Mouse (Mus musculus) spleen, postnatal 4 days (tissue): ENCODE results near the gene Lrrc66.
"Not testable (repeated sequence)": the region's sequence is repeated elsewhere in the genome, so short reads cannot be mapped to it uniquely, and the experiment has no call there.

Experiments
- DNase-seq, 2 experiments: peaks; one replicate each; pipeline ENCODE4 v3.0.0; 2022; ENCODE audit warnings: low spot score in 2 of 2

Lrrc66 gene

GRCm38 (mm10) chr5:73613296-73613695 is 19.0 kb downstream of the Lrrc66 start:
- no peak for DNase-seq

GRCm38 (mm10) chr5:73611071-73611470 is 21.3 kb downstream of the Lrrc66 start:
- DNase-seq: no peak

- no peak for DNase-seq
Observed at GRCm38 (mm10) chr5:73604964-73605363, 27.4 kb downstream of the Lrrc66 start.

- no peak for DNase-seq
Observed at GRCm38 (mm10) chr5:73604542-73604941, 27.8 kb downstream of the Lrrc66 start.

- DNase-seq: no peak
Observed at GRCm38 (mm10) chr5:73602865-73603264, 29.5 kb downstream of the Lrrc66 start.

- no peak for DNase-seq
Observed at GRCm38 (mm10) chr5:73601361-73601763, 31.0 kb downstream of the Lrrc66 start.

- DNase-seq: no peak
Observed at GRCm38 (mm10) chr5:73599991-73600390, 32.3 kb downstream of the Lrrc66 start.

- no peak for DNase-seq
Observed at GRCm38 (mm10) chr5:73598943-73599695, 33.2 kb downstream of the Lrrc66 start.

GRCm38 (mm10) chr5:73587119-73587518 is 45.2 kb downstream of the Lrrc66 start:
- DNase-seq: no peak

GRCm38 (mm10) chr5:73586597-73586996 is 45.7 kb downstream of the Lrrc66 start:
- DNase-seq: no peak

- no peak for DNase-seq
Observed at GRCm38 (mm10) chr5:73585212-73586115, 46.9 kb downstream of the Lrrc66 start.

- not testable (repeated sequence) for DNase-seq
Observed at GRCm38 (mm10) chr5:73584011-73584410, 48.3 kb downstream of the Lrrc66 start.

- no peak for DNase-seq
Observed at GRCm38 (mm10) chr5:73578131-73578530, 54.2 kb downstream of the Lrrc66 start.

GRCm38 (mm10) chr5:73576708-73577107 is 55.6 kb downstream of the Lrrc66 start:
- no peak for DNase-seq

GRCm38 (mm10) chr5:73574616-73575015 is 57.7 kb downstream of the Lrrc66 start:
- DNase-seq: no peak

GRCm38 (mm10) chr5:73573789-73574188 is 58.5 kb downstream of the Lrrc66 start:
- DNase-seq: no peak

- no peak for DNase-seq
Observed at GRCm38 (mm10) chr5:73572846-73573245, 59.5 kb downstream of the Lrrc66 start.

GRCm38 (mm10) chr5:73571395-73572156 is 60.8 kb downstream of the Lrrc66 start:
- no peak for DNase-seq

- no peak for DNase-seq
Observed at GRCm38 (mm10) chr5:73569181-73569580, 63.1 kb downstream of the Lrrc66 start.

- no peak for DNase-seq
Observed at GRCm38 (mm10) chr5:73566892-73567291, 65.4 kb downstream of the Lrrc66 start.

GRCm38 (mm10) chr5:73566119-73566518 is 66.2 kb downstream of the Lrrc66 start:
- DNase-seq: no peak

- no peak for DNase-seq
Observed at GRCm38 (mm10) chr5:73564038-73564437, 68.3 kb downstream of the Lrrc66 start.
